Mouse (Mus musculus): ENCODE measurements at regions not wholly inside any gene's neighbourhood (a gene's known extent, or its start where the extent isn't known, plus 50 kb on each side); places are given as distances from the start of the nearest gene placed in this dataset.

DNA sequence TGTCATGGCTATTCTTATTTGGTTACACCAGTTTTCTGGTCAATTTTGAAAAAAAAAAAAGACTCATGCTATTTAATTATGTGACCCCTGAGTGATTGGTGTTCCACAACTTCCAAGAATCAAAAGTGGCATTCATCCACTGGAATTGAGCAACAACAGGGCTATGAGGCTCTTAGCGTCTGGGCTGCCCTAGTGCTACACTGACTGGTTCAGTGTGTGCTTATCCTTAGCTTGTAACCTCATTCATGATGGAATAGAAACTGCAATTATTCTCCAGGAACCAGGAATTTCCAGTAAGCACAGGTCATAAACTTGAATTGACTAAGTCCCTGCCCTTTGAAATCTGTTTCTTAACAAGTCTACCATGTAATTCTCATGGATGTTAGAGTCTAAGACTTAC lies 428.9 kb downstream of the Isl1 start:
- TF ChIP-seq CTCF (IDR thresholded peaks at IDR 0.05; ENCODE audit: insufficient read depth, low read length), result no peak
- TF ChIP-seq POLR2A (IDR thresholded peaks at IDR 0.05; ENCODE audit: borderline replicate concordance, extremely low read depth, low read depth, low read length), result no peak

Data from lung, adult 2 months (tissue).